ENCODE assay signal across 22 mouse cellular contexts in the genomic region with DNA sequence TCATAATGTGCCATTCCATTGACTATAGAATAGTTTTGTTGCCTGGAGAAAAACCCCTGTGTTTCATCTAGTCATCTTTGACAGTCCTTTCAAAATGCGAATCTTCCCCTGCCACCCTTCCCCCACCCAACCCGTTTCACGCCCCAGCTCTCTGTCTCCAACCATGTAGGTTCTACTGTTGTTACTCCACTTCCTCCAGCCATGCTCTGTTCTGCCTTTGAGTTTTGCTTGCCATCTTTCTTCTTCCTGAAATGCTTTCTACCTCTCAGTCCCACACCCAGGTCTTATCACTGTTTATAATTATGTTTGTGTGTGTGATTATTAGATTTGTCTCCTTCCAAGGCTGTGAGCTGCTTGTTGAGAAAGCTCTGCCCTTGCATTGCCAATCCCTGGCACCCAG. TPM values are rescaled to one million over a fixed set of nuclear protein-coding genes. Genes with fewer than 3 reads are reported as not detected.
DNase-seq lines count a peak whose midpoint lies in the region; ATAC-seq and TF ChIP-seq lines count a peak whose summit lies in the region.
"Had no signal": no experiment of that assay in that cellular context is flagged by ENCODE, and none has a peak within 500 bp of the region (broad histone marks: within the 10 kb centered on the region; RNA-seq: fewer than 3 reads in every experiment).

No protein-coding gene starts in this region.

- no peak for ATAC-seq in neural tube, embryonic 15.5 days (ENCODE audit: low FRiP score)
- ATAC-seq: forebrain, embryonic 14.5 days; hindbrain, postnatal 0 days had no signal

- H3K9me3 ChIP-seq in MEL (replicated peaks; ENCODE audit: insufficient read depth, low read length): no peaks in the 10 kb centered on the region
- H3K9me3 ChIP-seq in neural tube, embryonic 15.5 days (replicated peaks): no peaks in the 10 kb centered on the region
- H3K9me3 ChIP-seq: embryonic facial prominence, embryonic 15.5 days; forebrain, embryonic 10.5 days; heart, embryonic 13.5 days; hindbrain, embryonic 12.5 days had no signal

- TF ChIP-seq RAD21 in MEL (IDR thresholded peaks at IDR 0.05; ENCODE audit: low read depth, low read length): no peak

- peaks cover 13 to 29% of the 10 kb centered on the region in 2 experiments for H3K4me1 ChIP-seq in MEL (ENCODE audit: control insufficient read depth in 1 of 2, insufficient read depth in 2 of 2, low read length in 2 of 2)
- H3K4me1 ChIP-seq in neural tube, embryonic 15.5 days: no peaks in the 10 kb centered on the region
- H3K4me1 ChIP-seq: embryonic facial prominence, embryonic 15.5 days; forebrain, embryonic 10.5 days had no signal

- H3K79me2 ChIP-seq in MEL (ENCODE audit: control insufficient read depth, insufficient read depth, low read length, poor library complexity): no peaks in the 10 kb centered on the region

- WGBS in neural tube, embryonic 15.5 days: 88% methylated on average over 3 of the region's 3 CpGs

- H3K27ac ChIP-seq in MEL (ENCODE audit: control insufficient read depth, low read depth, low read length): no peak overlapping the region
- H3K27ac ChIP-seq in neural tube, embryonic 15.5 days (replicated peaks): no peak overlapping the region
- H3K27ac ChIP-seq in layer of hippocampus, adult 2 months: no peak overlapping the region
- H3K27ac ChIP-seq: embryonic facial prominence, embryonic 15.5 days; forebrain, embryonic 10.5 days; heart, adult 2 months; heart, embryonic 13.5 days; hindbrain, embryonic 12.5 days; hindbrain, postnatal 0 days had no signal

- no peak for TF ChIP-seq CTCF in MEL (IDR thresholded peaks at IDR 0.05 in 2 of 3, conservative IDR thresholded peaks at IDR 0.05 in 1 of 3; ENCODE audit: control insufficient read depth in 1 of 3, insufficient read depth in 1 of 3, low read depth in 2 of 3, low read length in 3 of 3, poor library complexity in 1 of 3, severe bottlenecking in 1 of 3)
- TF ChIP-seq CTCF in layer of hippocampus, adult 2 months (conservative IDR thresholded peaks at IDR 0.05): no peak

- TF ChIP-seq POLR2A in MEL (IDR thresholded peaks at IDR 0.05; ENCODE audit: control insufficient read depth in 1 of 2, insufficient read depth in 1 of 2, low read depth in 1 of 2, low read length in 2 of 2, poor library complexity in 1 of 2): no peak

- no peaks in the 10 kb centered on the region for H3K27me3 ChIP-seq in MEL (ENCODE audit: control insufficient read depth in 1 of 2, insufficient read depth in 2 of 2, low read length in 2 of 2)
- no peaks in the 10 kb centered on the region for H3K27me3 ChIP-seq in splenic B cell, adult 2 months (ENCODE audit: control insufficient read depth, insufficient read depth, low read length, poor library complexity, severe bottlenecking)
- H3K27me3 ChIP-seq in neural tube, embryonic 15.5 days (replicated peaks): no peaks in the 10 kb centered on the region
- H3K27me3 ChIP-seq: embryonic facial prominence, embryonic 15.5 days; heart, embryonic 13.5 days; hindbrain, embryonic 12.5 days had no signal

- H3K9ac ChIP-seq in MEL (ENCODE audit: control insufficient read depth, low read depth, low read length, poor library complexity, severe bottlenecking): no peak overlapping the region
- no peak overlapping the region for H3K9ac ChIP-seq in neural tube, embryonic 15.5 days (replicated peaks)
- H3K9ac ChIP-seq: embryonic facial prominence, embryonic 15.5 days; heart, embryonic 13.5 days; hindbrain, embryonic 12.5 days had no signal

- DNase-seq in B cell, adult 2 months: peak; percentile 60 to 64
- peak; percentile 56 for DNase-seq in MEL (ENCODE audit: low read depth, low spot score)
- peak; percentile 51 for DNase-seq in splenic B cell, adult 2 months (ENCODE audit: low read depth, low spot score)
- peak; percentile 42 to 50 for DNase-seq in thymus, postnatal 36 days
- DNase-seq in layer of hippocampus, adult 2 months (ENCODE audit: low spot score in 2 of 2): no peak
- no peak for DNase-seq in cerebellum, adult 9-11 months
- DNase-seq: adrenal gland, adult 8-10 months; adrenal gland, postnatal 36 days; cerebellum, adult 2 months; cerebellum, postnatal 14 days; embryo, embryonic 11 days; gastrocnemius, postnatal 10 days; heart, adult 2 months; heart, postnatal 36 days had no signal

- no peak overlapping the region for H3K4me3 ChIP-seq in MEL (ENCODE audit: control insufficient read depth in 1 of 2, insufficient read depth in 1 of 2, low read depth in 2 of 2, low read length in 2 of 2)
- H3K4me3 ChIP-seq in neural tube, embryonic 15.5 days (replicated peaks): no peak overlapping the region
- H3K4me3 ChIP-seq in layer of hippocampus, adult 2 months: no peak overlapping the region
- H3K4me3 ChIP-seq: embryonic facial prominence, embryonic 15.5 days; erythroblast, embryonic 14.5 days; forebrain, embryonic 10.5 days; heart, adult 2 months; heart, embryonic 13.5 days; hindbrain, embryonic 12.5 days had no signal

- TF ChIP-seq EP300 in MEL (IDR thresholded peaks at IDR 0.05; ENCODE audit: low read depth in 1 of 2, low read length in 2 of 2): no peak

- no peak overlapping the region for H3K4me2 ChIP-seq in neural tube, embryonic 15.5 days
- H3K4me2 ChIP-seq: embryonic facial prominence, embryonic 15.5 days; heart, embryonic 13.5 days; hindbrain, embryonic 12.5 days had no signal

- H3K36me3 ChIP-seq in MEL (ENCODE audit: control insufficient read depth in 1 of 2, insufficient read depth in 2 of 2, low read length in 2 of 2): peaks cover 0 to 20% of the 10 kb centered on the region in 2 experiments; a peak in 2 of 4 replicates
- no peaks in the 10 kb centered on the region for H3K36me3 ChIP-seq in splenic B cell, adult 2 months (ENCODE audit: control insufficient read depth, insufficient read depth, low read length, poor library complexity, severe bottlenecking)
- no peaks in the 10 kb centered on the region for H3K36me3 ChIP-seq in neural tube, embryonic 15.5 days
- H3K36me3 ChIP-seq: embryonic facial prominence, embryonic 15.5 days; forebrain, embryonic 10.5 days; heart, embryonic 13.5 days; hindbrain, embryonic 12.5 days had no signal

TF ChIP-seq in MEL, 35 proteins besides CTCF, POLR2A, EP300 and RAD21:
- TF ChIP-seq GATA1 (IDR thresholded peaks at IDR 0.05; ENCODE audit: low read depth, low read length): 0 out of 2 replicates have a peak, but pooled peaks have one; percentile 32
- no peak for TF ChIP-seq POLR2AphosphoS5 (IDR thresholded peaks at IDR 0.05; ENCODE audit: borderline replicate concordance, low read depth, low read length)
- TF ChIP-seq MYC (IDR thresholded peaks at IDR 0.05; ENCODE audit: low read depth, low read length): no peak

RNA-seq across cellular contexts. Expression of a gene that starts 26.7 kb away (rescaled TPM):
- total RNA-seq in MEL (2012; rRNA removed): 26.4 and 34.8 TPM in 2 replicates
- polyA plus RNA-seq in MEL (2012; ENCODE audit: insufficient read depth in 1 of 2, insufficient read length in 2 of 2, low read depth in 1 of 2, low replicate concordance in 2 of 2, missing spikeins in 1 of 2): 100 to 1,000 TPM in 1 of 2 experiments, 10 to 100 TPM in 1; 23.3 to 114 TPM
- 6.6 and 6.8 TPM in 2 replicates for polyA plus RNA-seq in neural tube, embryonic 15.5 days (2015; fragmentation: Nextera tagmentation; extraction: Ambion mirVana)
- 10 to 100 TPM; 49.8 to 56.6 TPM for total RNA-seq in layer of hippocampus, adult 2 months (2021)

Comparison
In these comparisons a context has a peak if more than half of its experiments do, and no peak if none do; other contexts are left out.
1. DNase-seq: peak in B cell, adult 2 months (2 of 2), MEL (single experiment), splenic B cell, adult 2 months (single experiment) and thymus, postnatal 36 days (2 of 2); none in layer of hippocampus, adult 2 months (0 of 2) and cerebellum, adult 9-11 months (single experiment).